ENCODE assay signal across 16 mouse cellular contexts in the genomic region with DNA sequence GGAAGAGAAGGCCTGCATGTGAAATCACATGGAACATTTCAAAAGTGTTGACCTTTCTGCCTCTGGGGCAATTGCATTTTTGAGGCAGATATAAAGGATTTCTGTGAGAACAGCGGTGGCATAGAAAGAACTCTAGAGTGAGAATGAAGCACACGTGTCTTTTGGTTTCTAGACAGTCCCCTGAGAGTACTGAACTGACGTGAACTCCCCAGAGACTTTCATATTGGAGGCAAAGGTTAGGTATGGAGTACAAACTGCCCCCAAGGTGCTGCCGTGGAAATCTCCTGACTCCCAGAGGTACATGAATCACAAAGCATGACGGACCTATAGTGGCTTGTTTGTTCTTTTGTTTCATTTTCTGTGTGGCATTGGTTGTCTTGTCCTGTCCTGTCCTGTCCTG. TPM values are rescaled to one million over a fixed set of nuclear protein-coding genes. Genes with fewer than 3 reads are reported as not detected.
DNase-seq lines count a peak whose midpoint lies in the region; ATAC-seq and TF ChIP-seq lines count a peak whose summit lies in the region.
"Had no signal": no experiment of that assay in that cellular context is flagged by ENCODE, and none has a peak within 500 bp of the region (broad histone marks: within the 10 kb centered on the region; RNA-seq: fewer than 3 reads in every experiment).

No protein-coding gene starts in this region.

- H3K36me3 ChIP-seq in liver, embryonic 13.5 days: no peaks in the 10 kb centered on the region
- H3K36me3 ChIP-seq in liver, postnatal 0 days (replicated peaks; ENCODE audit: insufficient read depth, low read length): no peaks in the 10 kb centered on the region
- H3K36me3 ChIP-seq in splenic B cell, adult 2 months (ENCODE audit: control insufficient read depth, insufficient read depth, low read length, poor library complexity, severe bottlenecking): no peaks in the 10 kb centered on the region
- H3K36me3 ChIP-seq in hindbrain, embryonic 10.5 days: no peaks in the 10 kb centered on the region
- H3K36me3 ChIP-seq: embryonic facial prominence, embryonic 10.5 days; heart, embryonic 12.5 days; hindbrain, embryonic 15.5 days had no signal

- no peak for ATAC-seq in liver, embryonic 13.5 days (ENCODE audit: low read depth)
- ATAC-seq in liver, postnatal 0 days: no peak
- ATAC-seq in neutrophil, adult 5-6 weeks (ENCODE audit: extremely low read depth, insufficient number of reproducible peaks, low FRiP score, poor library complexity, severe bottlenecking): peak; percentile 68
- ATAC-seq: CD4-positive, CD25-positive, alpha-beta regulatory T cell, adult 4 months; forebrain, embryonic 13.5 days had no signal

- 85% methylated on average over 5 of the region's 5 CpGs for WGBS in liver, embryonic 13.5 days (ENCODE audit: insufficient replicate concordance)
- 80% methylated on average over 5 of the region's 5 CpGs for WGBS in liver, postnatal 0 days (ENCODE audit: insufficient replicate concordance)
- 79% methylated on average over 5 of the region's 5 CpGs for WGBS in hindbrain, embryonic 10.5 days

- peak overlapping the region; percentile 27 for H3K27ac ChIP-seq in liver, embryonic 13.5 days
- H3K27ac ChIP-seq in liver, postnatal 0 days (ENCODE audit: low read depth): no peak overlapping the region
- H3K27ac ChIP-seq in hindbrain, embryonic 10.5 days: no peak overlapping the region
- H3K27ac ChIP-seq: embryonic facial prominence, embryonic 10.5 days; forebrain, embryonic 13.5 days; gastrocnemius, adult 2 months; hindbrain, embryonic 15.5 days had no signal

- no peak for TF ChIP-seq EP300 in liver, postnatal 0 days (IDR thresholded peaks at IDR 0.05; ENCODE audit: low read depth)

- no peak overlapping the region for H3K4me2 ChIP-seq in liver, embryonic 13.5 days
- no peak overlapping the region for H3K4me2 ChIP-seq in liver, postnatal 0 days (ENCODE audit: low read depth, low read length)
- H3K4me2 ChIP-seq: forebrain, embryonic 13.5 days; heart, embryonic 12.5 days; hindbrain, embryonic 15.5 days had no signal

- no peak overlapping the region for H3K4me3 ChIP-seq in liver, embryonic 13.5 days (replicated peaks)
- no peak overlapping the region for H3K4me3 ChIP-seq in liver, postnatal 0 days (ENCODE audit: low read depth, low read length)
- H3K4me3 ChIP-seq in hindbrain, embryonic 10.5 days: no peak overlapping the region
- H3K4me3 ChIP-seq: embryonic facial prominence, embryonic 10.5 days; forebrain, embryonic 13.5 days; gastrocnemius, adult 2 months; heart, embryonic 12.5 days; hindbrain, embryonic 15.5 days had no signal

- H3K9ac ChIP-seq in liver, embryonic 13.5 days: no peak overlapping the region
- no peak overlapping the region for H3K9ac ChIP-seq in liver, postnatal 0 days (replicated peaks)
- H3K9ac ChIP-seq: forebrain, embryonic 13.5 days; heart, embryonic 12.5 days; hindbrain, embryonic 15.5 days had no signal

- no peak for DNase-seq in liver, embryonic 13.5 days
- no peak for DNase-seq in liver, postnatal 0 days
- DNase-seq in B cell, adult 2 months: peak; percentile 86 to 91
- peak; percentile 94 for DNase-seq in splenic B cell, adult 2 months (ENCODE audit: low read depth, low spot score)
- DNase-seq in hindbrain, embryonic 10.5 days (ENCODE audit: low spot score): no peak
- no peak for DNase-seq in left cerebral cortex, adult 18-20 months (ENCODE audit: low spot score in 2 of 2)
- DNase-seq: cerebellum, adult 18-20 months; cerebellum, adult 9-11 months; gastrocnemius, adult 2 months; gastrocnemius, postnatal 25 days had no signal

- H3K27me3 ChIP-seq in liver, embryonic 13.5 days: peaks cover 5% of the 10 kb centered on the region; the same call in 1 of the 2 replicates
- H3K27me3 ChIP-seq in liver, postnatal 0 days (ENCODE audit: insufficient read depth, low read length): no peaks in the 10 kb centered on the region
- H3K27me3 ChIP-seq in splenic B cell, adult 2 months (ENCODE audit: control insufficient read depth, insufficient read depth, low read length, poor library complexity, severe bottlenecking): no peaks in the 10 kb centered on the region; the same call in 1 of the 2 replicates
- peaks cover 16% of the 10 kb centered on the region for H3K27me3 ChIP-seq in hindbrain, embryonic 10.5 days (ENCODE audit: insufficient read depth, poor library complexity, severe bottlenecking)
- H3K27me3 ChIP-seq: forebrain, embryonic 13.5 days; heart, embryonic 12.5 days had no signal

- peaks cover 37% of the 10 kb centered on the region for H3K4me1 ChIP-seq in liver, embryonic 13.5 days (replicated peaks)
- H3K4me1 ChIP-seq in liver, postnatal 0 days (ENCODE audit: insufficient read depth): peaks cover 15% of the 10 kb centered on the region
- H3K4me1 ChIP-seq in hindbrain, embryonic 10.5 days (replicated peaks): peaks cover 28% of the 10 kb centered on the region
- H3K4me1 ChIP-seq: forebrain, embryonic 13.5 days; heart, embryonic 12.5 days; hindbrain, embryonic 15.5 days had no signal

- no peaks in the 10 kb centered on the region for H3K9me3 ChIP-seq in liver, embryonic 13.5 days (replicated peaks)
- H3K9me3 ChIP-seq in liver, postnatal 0 days (ENCODE audit: low read length): no peaks in the 10 kb centered on the region
- no peaks in the 10 kb centered on the region for H3K9me3 ChIP-seq in hindbrain, embryonic 10.5 days
- H3K9me3 ChIP-seq: embryonic facial prominence, embryonic 10.5 days; forebrain, embryonic 13.5 days; heart, embryonic 12.5 days; hindbrain, embryonic 15.5 days had no signal

- no peak for TF ChIP-seq CTCF in liver, postnatal 0 days (IDR thresholded peaks at IDR 0.05; ENCODE audit: low read depth)

RNA-seq across cellular contexts. Expression of gene Fam117a, which starts 8.2 kb away (rescaled TPM):
- polyA plus RNA-seq in liver, embryonic 13.5 days (2015; fragmentation: Nextera tagmentation; extraction: Ambion mirVana): 58.0 and 64.5 TPM in 2 replicates
- 60.1 and 61.8 TPM in 2 replicates for polyA plus RNA-seq in liver, postnatal 0 days (2015; fragmentation: Nextera tagmentation; extraction: Ambion mirVana)
- total RNA-seq in neutrophil, adult 5-6 weeks (2017): 45.7 and 48.7 TPM in 2 replicates
- polyA plus RNA-seq in hindbrain, embryonic 10.5 days (2016; fragmentation: Nextera tagmentation; extraction: Ambion mirVana): 10.8 and 11.0 TPM in 2 replicates
- 1 to 10 TPM; 3.5 to 4.3 TPM for total RNA-seq in left cerebral cortex, adult 18-20 months (2021)

RNA-seq across cellular contexts. Expression of gene Kat7, which starts 18.6 kb away (rescaled TPM):
- 33.4 and 39.7 TPM in 2 replicates for polyA plus RNA-seq in liver, embryonic 13.5 days (2015; fragmentation: Nextera tagmentation; extraction: Ambion mirVana)
- polyA plus RNA-seq in liver, postnatal 0 days (2015; fragmentation: Nextera tagmentation; extraction: Ambion mirVana): 16.8 and 19.4 TPM in 2 replicates
- 63.7 and 69.5 TPM in 2 replicates for total RNA-seq in neutrophil, adult 5-6 weeks (2017)
- polyA plus RNA-seq in hindbrain, embryonic 10.5 days (2016; fragmentation: Nextera tagmentation; extraction: Ambion mirVana): 79.0 and 84.9 TPM in 2 replicates
- total RNA-seq in left cerebral cortex, adult 18-20 months (2021): 10 to 100 TPM; 75.7 to 81.8 TPM

RNA-seq across cellular contexts. Expression of gene Slc35b1, which starts 55.9 kb away (rescaled TPM):
- 54.7 and 58.1 TPM in 2 replicates for polyA plus RNA-seq in liver, embryonic 13.5 days (2015; fragmentation: Nextera tagmentation; extraction: Ambion mirVana)
- 38.4 and 40.1 TPM in 2 replicates for polyA plus RNA-seq in liver, postnatal 0 days (2015; fragmentation: Nextera tagmentation; extraction: Ambion mirVana)
- 29.1 and 35.5 TPM in 2 replicates for total RNA-seq in neutrophil, adult 5-6 weeks (2017)
- 119 TPM in 2 replicates for polyA plus RNA-seq in hindbrain, embryonic 10.5 days (2016; fragmentation: Nextera tagmentation; extraction: Ambion mirVana)
- total RNA-seq in left cerebral cortex, adult 18-20 months (2021): 10 to 100 TPM; 56.8 to 60.3 TPM

Comparison
In these comparisons a context has a peak if more than half of its experiments do, and no peak if none do; other contexts are left out.
1. DNase-seq: peak in B cell, adult 2 months (2 of 2) and splenic B cell, adult 2 months (single experiment); none in liver, embryonic 13.5 days (single experiment), liver, postnatal 0 days (single experiment), hindbrain, embryonic 10.5 days (single experiment) and left cerebral cortex, adult 18-20 months (0 of 2).